Mouse (Mus musculus) lung, postnatal 36 days (tissue): ENCODE measurements around the gene D8Ertd738e.

Source experiments
- DNase-seq: peaks from one replicate; pipeline ENCODE4 v3.0.0; 2022; ENCODE audit warnings: mixed read lengths

D8Ertd738e gene

GRCm38 (mm10) chr8:84201545-84202245 is 47.8 kb downstream of the D8Ertd738e start:
- peak; percentile 93 for DNase-seq

GRCm38 (mm10) chr8:84200652-84201544 is 48.6 kb downstream of the D8Ertd738e start:
- peak; percentile 93 for DNase-seq

GRCm38 (mm10) chr8:84200126-84200555 is 49.4 kb downstream of the D8Ertd738e start:
- no peak for DNase-seq

GRCm38 (mm10) chr8:84199348-84200125 is 50.0 kb downstream of the D8Ertd738e start:
- DNase-seq: no peak

- DNase-seq: no peak
Observed at GRCm38 (mm10) chr8:84198871-84199270, 50.6 kb downstream of the D8Ertd738e start.

GRCm38 (mm10) chr8:84197922-84198774 is 51.4 kb downstream of the D8Ertd738e start:
- DNase-seq: peak; percentile 99

- peak; percentile 93 for DNase-seq
Observed at GRCm38 (mm10) chr8:84197141-84197921, 52.2 kb downstream of the D8Ertd738e start.
